In the genomic region with DNA sequence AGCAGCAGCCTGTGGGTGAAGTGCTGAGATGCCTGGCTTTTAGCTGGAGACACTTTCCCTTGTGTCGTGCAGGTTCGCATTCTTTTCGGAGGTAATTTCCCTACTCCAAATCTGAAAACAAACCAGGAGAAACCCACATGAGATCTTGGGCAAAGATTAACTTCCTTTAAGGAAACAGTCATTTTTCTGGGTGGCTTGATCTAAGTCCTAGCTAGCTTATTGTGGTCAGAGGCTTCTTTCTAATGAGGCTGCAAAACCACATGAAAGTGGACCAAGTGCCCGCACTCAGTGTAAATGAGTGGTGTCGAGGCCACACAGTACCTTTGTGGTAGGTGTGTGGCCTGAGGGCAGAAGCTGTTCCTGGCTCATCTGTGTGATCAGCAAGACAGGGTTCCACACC, we compare ENCODE assay signal across 16 mouse cellular contexts. TPM values are rescaled to one million over a fixed set of nuclear protein-coding genes. Genes with fewer than 3 reads are reported as not detected.
DNase-seq lines count a peak whose midpoint lies in the region; ATAC-seq and TF ChIP-seq lines count a peak whose summit lies in the region.
"Had no signal": no experiment of that assay in that cellular context is flagged by ENCODE, and none has a peak within 500 bp of the region (broad histone marks: within the 10 kb centered on the region; RNA-seq: fewer than 3 reads in every experiment).

No protein-coding gene starts in this region.

- DNase-seq in heart, adult 2 months = no peak
- DNase-seq in 416B (ENCODE audit: low read depth) = peak; percentile 67
- peak; percentile 34 for DNase-seq in lung, postnatal 36 days
- DNase-seq in Muller cell, postnatal 12 days (ENCODE audit: inconsistent ontology term) = no peak
- no peak for DNase-seq in stomach, postnatal 0 days (ENCODE audit: low spot score)
- no peak for DNase-seq in right cerebral cortex, postnatal 25 days
- DNase-seq: adrenal gland, adult 8-10 months; cerebellum, adult 2 months; gastrocnemius, postnatal 25 days; liver, postnatal 0 days; thymus, adult 2 months had no signal

- no peaks in the 10 kb centered on the region for H3K36me3 ChIP-seq in heart, embryonic 11.5 days (ENCODE audit: control insufficient read depth, insufficient read depth, low read length)
- no peaks in the 10 kb centered on the region for H3K36me3 ChIP-seq in heart, adult 2 months (ENCODE audit: control insufficient read depth, insufficient read depth, low read length)
- H3K36me3 ChIP-seq in stomach, postnatal 0 days (ENCODE audit: control insufficient read depth, insufficient read depth, low read length) = no peaks in the 10 kb centered on the region
- H3K36me3 ChIP-seq: embryonic facial prominence, embryonic 13.5 days; forebrain, embryonic 10.5 days; hindbrain, embryonic 10.5 days had no signal

- H3K27ac ChIP-seq in heart, embryonic 11.5 days (ENCODE audit: low read depth, low read length) = no peak overlapping the region
- H3K27ac ChIP-seq in heart, adult 2 months = no peak overlapping the region
- H3K27ac ChIP-seq in stomach, postnatal 0 days (replicated peaks) = no peak overlapping the region
- H3K27ac ChIP-seq: embryonic facial prominence, embryonic 13.5 days; forebrain, embryonic 10.5 days; hindbrain, embryonic 10.5 days had no signal

- intact Hi-C loops in heart, adult 2 months (cut with DNase I) = no loop called here

- no peaks in the 10 kb centered on the region for H3K27me3 ChIP-seq in heart, embryonic 11.5 days (ENCODE audit: control insufficient read depth, insufficient read depth, low read length)
- no peaks in the 10 kb centered on the region for H3K27me3 ChIP-seq in heart, adult 2 months (ENCODE audit: control insufficient read depth, insufficient read depth, low read length)
- no peaks in the 10 kb centered on the region for H3K27me3 ChIP-seq in stomach, postnatal 0 days (ENCODE audit: control insufficient read depth, insufficient read depth, low read length)
- H3K27me3 ChIP-seq: embryonic facial prominence, embryonic 13.5 days had no signal

- TF ChIP-seq POLR2A in heart, adult 2 months (IDR thresholded peaks at IDR 0.05; ENCODE audit: insufficient read depth, low read depth, low read length) = no peak

- 0 out of 2 replicates have a peak, but pooled peaks cover 3% of the 10 kb centered on the region for H3K4me1 ChIP-seq in heart, embryonic 11.5 days (ENCODE audit: control insufficient read depth, insufficient read depth, low read length)
- 0 out of 2 replicates have a peak, but pooled peaks cover 2% of the 10 kb centered on the region for H3K4me1 ChIP-seq in heart, adult 2 months (ENCODE audit: control insufficient read depth, insufficient read depth, low read length)
- no peaks in the 10 kb centered on the region for H3K4me1 ChIP-seq in stomach, postnatal 0 days (replicated peaks; ENCODE audit: control insufficient read depth, insufficient read depth)
- H3K4me1 ChIP-seq: embryonic facial prominence, embryonic 13.5 days; forebrain, embryonic 10.5 days; hindbrain, embryonic 10.5 days had no signal

- H3K9me3 ChIP-seq in heart, embryonic 11.5 days (replicated peaks; ENCODE audit: control insufficient read depth, low read length) = no peaks in the 10 kb centered on the region
- no peaks in the 10 kb centered on the region for H3K9me3 ChIP-seq in stomach, postnatal 0 days (ENCODE audit: control insufficient read depth, low read length)
- H3K9me3 ChIP-seq: embryonic facial prominence, embryonic 13.5 days; forebrain, embryonic 10.5 days; hindbrain, embryonic 10.5 days had no signal

- no peak overlapping the region for H3K4me3 ChIP-seq in heart, embryonic 11.5 days (ENCODE audit: low read depth, low read length)
- H3K4me3 ChIP-seq in heart, adult 2 months = no peak overlapping the region
- no peak overlapping the region for H3K4me3 ChIP-seq in stomach, postnatal 0 days (ENCODE audit: low read depth, low read length)
- H3K4me3 ChIP-seq: embryonic facial prominence, embryonic 13.5 days; forebrain, embryonic 10.5 days; hindbrain, embryonic 10.5 days had no signal

- peak overlapping the region; percentile 37 for H3K4me2 ChIP-seq in heart, embryonic 11.5 days
- H3K4me2 ChIP-seq in stomach, postnatal 0 days (replicated peaks; ENCODE audit: low read depth) = no peak overlapping the region
- H3K4me2 ChIP-seq: embryonic facial prominence, embryonic 13.5 days had no signal

- TF ChIP-seq EP300 in heart, adult 2 months (IDR thresholded peaks at IDR 0.05; ENCODE audit: insufficient read depth, low read depth, low read length) = no peak
- no peak for TF ChIP-seq EP300 in stomach, postnatal 0 days (optimal IDR thresholded peaks at IDR 0.05)

- no peak for TF ChIP-seq CTCF in heart, adult 2 months (IDR thresholded peaks at IDR 0.05)
- TF ChIP-seq CTCF in stomach, postnatal 0 days (IDR thresholded peaks at IDR 0.05; ENCODE audit: low read depth) = no peak

- no peak overlapping the region for H3K9ac ChIP-seq in heart, embryonic 11.5 days (ENCODE audit: low read depth, low read length)
- no peak overlapping the region for H3K9ac ChIP-seq in heart, adult 2 months (ENCODE audit: low read depth, low read length)
- no peak overlapping the region for H3K9ac ChIP-seq in stomach, postnatal 0 days (ENCODE audit: low read length)
- H3K9ac ChIP-seq: embryonic facial prominence, embryonic 13.5 days; liver, postnatal 0 days had no signal

- ATAC-seq in heart, embryonic 11.5 days (replicated peaks; ENCODE audit: insufficient number of reproducible peaks, low FRiP score, low TSS enrichment) = no peak
- ATAC-seq in granulocyte monocyte progenitor cell, adult 5-6 weeks (replicated peaks; ENCODE audit: poor library complexity, severe bottlenecking) = peak; percentile 68
- ATAC-seq in stomach, postnatal 0 days (ENCODE audit: low FRiP score, low TSS enrichment) = no peak
- ATAC-seq: liver, postnatal 0 days had no signal

- H3K79me2 ChIP-seq in heart, adult 2 months (replicated peaks; ENCODE audit: control insufficient read depth, insufficient read depth, low read length) = no peaks in the 10 kb centered on the region

- WGBS in heart, embryonic 11.5 days (ENCODE audit: insufficient replicate concordance) = 54% methylated on average over 5 of the region's 5 CpGs
- WGBS in heart, adult 2 months = 47% methylated on average over 5 of the region's 5 CpGs
- 64% methylated on average over 5 of the region's 5 CpGs for WGBS in stomach, postnatal 0 days

RNA-seq across cellular contexts. Expression of a gene that starts 20.0 kb away (rescaled TPM):
- polyA plus RNA-seq in heart, embryonic 11.5 days (2014; fragmentation: Nextera tagmentation; extraction: Ambion mirVana) = 6.5 and 8.7 TPM in 2 replicates
- 1 to 10 TPM; 6.9 to 7.3 TPM for total RNA-seq in heart, adult 2 months (2021)
- polyA plus RNA-seq in heart, adult 2 months (2012; rRNA removed) = 1.8 and 2.3 TPM in 2 replicates
- 39.3 and 55.1 TPM in 2 replicates for total RNA-seq in granulocyte monocyte progenitor cell, adult 5-6 weeks (2014; fragmentation: Nextera tagmentation)
- 87.7 and 106 TPM in 2 replicates for total RNA-seq in granulocyte monocyte progenitor cell, adult 5-6 weeks (2017)
- 45.5 and 46.2 TPM in 2 replicates for polyA plus RNA-seq in stomach, postnatal 0 days (2015; fragmentation: Nextera tagmentation; extraction: Ambion mirVana)

RNA-seq across cellular contexts. Expression of a gene that starts 41.0 kb away (rescaled TPM):
- polyA plus RNA-seq in heart, embryonic 11.5 days (2014; fragmentation: Nextera tagmentation; extraction: Ambion mirVana) = 24.7 and 29.5 TPM in 2 replicates
- total RNA-seq in heart, adult 2 months (2021) = 10 to 100 TPM; 13.4 to 16.3 TPM
- 2.5 and 5.0 TPM in 2 replicates for polyA plus RNA-seq in heart, adult 2 months (2012; rRNA removed)
- total RNA-seq in granulocyte monocyte progenitor cell, adult 5-6 weeks (2014; fragmentation: Nextera tagmentation) = 13.2 and 24.8 TPM in 2 replicates
- 12.8 and 13.8 TPM in 2 replicates for total RNA-seq in granulocyte monocyte progenitor cell, adult 5-6 weeks (2017)
- 12.0 and 12.1 TPM in 2 replicates for polyA plus RNA-seq in stomach, postnatal 0 days (2015; fragmentation: Nextera tagmentation; extraction: Ambion mirVana)

Comparison
In these comparisons a context has a peak if more than half of its experiments do, and no peak if none do; other contexts are left out.
1. DNase-seq: peak in 416B (single experiment) and lung, postnatal 36 days (single experiment); none in heart, adult 2 months (0 of 2), Muller cell, postnatal 12 days (single experiment), stomach, postnatal 0 days (single experiment) and right cerebral cortex, postnatal 25 days (single experiment).